In the genomic region with DNA sequence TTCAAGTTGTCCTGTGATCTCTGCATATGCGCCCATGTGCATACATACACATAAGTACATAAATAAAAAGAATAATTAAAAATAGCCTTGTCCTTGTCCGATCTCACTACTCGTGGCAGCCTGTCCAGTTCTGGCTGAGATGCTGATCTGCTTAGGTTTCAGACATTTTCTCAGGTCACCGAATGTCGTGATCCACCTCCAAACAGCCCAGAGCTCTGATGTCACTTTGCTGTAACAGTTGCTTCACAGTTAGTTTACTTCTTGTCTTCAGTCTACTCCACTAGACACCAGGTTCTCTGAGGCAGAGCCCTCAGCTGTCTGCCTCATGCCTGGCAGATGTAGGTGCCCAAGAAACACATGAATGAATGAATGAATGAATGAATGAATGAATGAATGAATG, we compare ENCODE assay signal across 8 mouse cellular contexts. TPM values are rescaled to one million over a fixed set of nuclear protein-coding genes. Genes with fewer than 3 reads are reported as not detected.
DNase-seq lines count a peak whose midpoint lies in the region; ATAC-seq and TF ChIP-seq lines count a peak whose summit lies in the region.

No protein-coding gene starts in this region.

- H3K27ac ChIP-seq in kidney, adult 2 months (ENCODE audit: insufficient read depth, low read depth, low read length), result peak overlapping the region; percentile 30; the same call in 1 of the 2 replicates
- H3K27ac ChIP-seq in brown adipose tissue, adult 24 weeks (replicated peaks; ENCODE audit: low read depth, low read length), result peak overlapping the region; percentile 32
- H3K27ac ChIP-seq in intestine, embryonic 15.5 days, result peak overlapping the region; percentile 74

- 20% methylated on average over 5 of the region's 5 CpGs for WGBS in kidney, adult 2 months
- WGBS in intestine, embryonic 15.5 days, result 49% methylated on average over 5 of the region's 5 CpGs

- no peak overlapping the region for H3K9ac ChIP-seq in intestine, embryonic 15.5 days

- H3K4me3 ChIP-seq in kidney, adult 2 months (ENCODE audit: insufficient read depth, low read depth, low read length), result peak overlapping the region; percentile 24
- peak overlapping the region; percentile 48 for H3K4me3 ChIP-seq in brown adipose tissue, adult 24 weeks (ENCODE audit: insufficient read depth, low read depth, low read length)
- H3K4me3 ChIP-seq in intestine, embryonic 15.5 days (replicated peaks), result peak overlapping the region; percentile 23
- H3K4me3 ChIP-seq in myocyte, result peak overlapping the region; percentile 13

- peaks cover 10% of the 10 kb centered on the region for H3K4me1 ChIP-seq in kidney, adult 2 months (ENCODE audit: control insufficient read depth, insufficient read depth, low read length)
- H3K4me1 ChIP-seq in brown adipose tissue, adult 24 weeks (ENCODE audit: control insufficient read depth, insufficient read depth, insufficient read length, low read length), result no peaks in the 10 kb centered on the region; the same call in 1 of the 2 replicates
- H3K4me1 ChIP-seq in intestine, embryonic 15.5 days (replicated peaks), result peaks cover 24% of the 10 kb centered on the region

- H3ac ChIP-seq in myocyte (ENCODE audit: control insufficient read depth, insufficient read length), result no peak overlapping the region

- no peak for TF ChIP-seq CTCF in kidney, adult 2 months (conservative IDR thresholded peaks at IDR 0.05; ENCODE audit: insufficient read depth, insufficient read length, low read depth, low read length)

- H3K79me2 ChIP-seq in myocyte (ENCODE audit: control insufficient read depth, insufficient read depth), result no peaks in the 10 kb centered on the region

- TF ChIP-seq POLR2A in kidney, adult 2 months (IDR thresholded peaks at IDR 0.05; ENCODE audit: low read depth, low read length), result no peak
- TF ChIP-seq POLR2A in myocyte (IDR thresholded peaks at IDR 0.05; ENCODE audit: insufficient read length, low read depth), result no peak

- no peaks in the 10 kb centered on the region for H3K36me3 ChIP-seq in kidney, adult 2 months (ENCODE audit: control insufficient read depth, insufficient read depth, low read length)
- H3K36me3 ChIP-seq in intestine, embryonic 15.5 days, result no peaks in the 10 kb centered on the region
- no peaks in the 10 kb centered on the region for H3K36me3 ChIP-seq in myocyte (ENCODE audit: control insufficient read depth, insufficient read depth)

- peak overlapping the region; percentile 59 for H3K4me2 ChIP-seq in intestine, embryonic 15.5 days (replicated peaks)
- peak overlapping the region; percentile 90 for H3K4me2 ChIP-seq in myocyte (ENCODE audit: low read depth)

- no peaks in the 10 kb centered on the region for H3K9me3 ChIP-seq in intestine, embryonic 15.5 days

- no peaks in the 10 kb centered on the region for H3K27me3 ChIP-seq in kidney, adult 2 months (replicated peaks; ENCODE audit: control insufficient read depth, insufficient read depth, low read length)
- H3K27me3 ChIP-seq in intestine, embryonic 15.5 days (replicated peaks), result no peaks in the 10 kb centered on the region
- no peaks in the 10 kb centered on the region for H3K27me3 ChIP-seq in myocyte (ENCODE audit: control insufficient read depth, insufficient read depth, insufficient read length)

- no peak for DNase-seq in kidney, adult 2 months
- no peak for DNase-seq in kidney, adult 9 months
- DNase-seq in layer of hippocampus, postnatal 10 days (ENCODE audit: low spot score in 2 of 2), result no peak
- DNase-seq in right cerebral cortex, postnatal 10 days (ENCODE audit: low spot score in 2 of 2), result no peak

- no peak for ATAC-seq in intestine, embryonic 15.5 days
- no peak for ATAC-seq in frontal cortex, adult (ENCODE audit: low TSS enrichment)

TF ChIP-seq in myocyte, 11 proteins besides CTCF, POLR2A, EP300 and RAD21:
- peak in 1 of 3 experiments; percentile 5 for TF ChIP-seq MYOD1 (IDR thresholded peaks at IDR 0.05; ENCODE audit: control insufficient read depth in 1 of 3, insufficient read length in 2 of 3, low read depth in 2 of 3)
- no peak for TF ChIP-seq POLR2AphosphoS2 (IDR thresholded peaks at IDR 0.05; ENCODE audit: insufficient read length, low read depth)
- no peak for TF ChIP-seq E2F4 (IDR thresholded peaks at IDR 0.05; ENCODE audit: insufficient read depth)
- TF ChIP-seq CEBPB (IDR thresholded peaks at IDR 0.05; ENCODE audit: insufficient read depth, poor library complexity, severe bottlenecking), result 0 out of 2 replicates have a peak, but pooled peaks have one; percentile 44
- no peak for TF ChIP-seq MAX (IDR thresholded peaks at IDR 0.05; ENCODE audit: low read depth)
- TF ChIP-seq SRF (IDR thresholded peaks at IDR 0.05; ENCODE audit: control insufficient read depth, insufficient read length, low read depth), result no peak
- no peak for TF ChIP-seq USF1 (IDR thresholded peaks at IDR 0.05; ENCODE audit: low read depth)
- no peak for TF ChIP-seq REST (IDR thresholded peaks at IDR 0.05; ENCODE audit: insufficient read depth, insufficient read length)
- no peak for TF ChIP-seq TCF3 (IDR thresholded peaks at IDR 0.05; ENCODE audit: insufficient read length, low read depth)
- TF ChIP-seq MYOG (IDR thresholded peaks at IDR 0.05; ENCODE audit: control insufficient read depth in 1 of 3, insufficient read depth in 1 of 3, insufficient read length in 2 of 3, low read depth in 2 of 3), result no peak
TF ChIP-seq in myocyte: peak in this region for 2.

RNA-seq across cellular contexts. Expression of a gene that starts 9.6 kb away (rescaled TPM):
- polyA plus RNA-seq in kidney, adult 2 months (2012; rRNA removed), result 9.9 and 16.1 TPM in 2 replicates
- polyA plus RNA-seq in brown adipose tissue, adult 24 weeks (2012; ENCODE audit: insufficient read depth, insufficient read length, missing spikeins), result 2.5 and 3.5 TPM in 2 replicates
- polyA plus RNA-seq in intestine, embryonic 15.5 days (2015; fragmentation: Nextera tagmentation; extraction: Ambion mirVana), result 1.3 and 1.6 TPM in 2 replicates
- 20.5 TPM for polyA plus RNA-seq in myocyte (2012; fragmentation: generic; extraction: Trizol)
- 1 to 10 TPM; 8.0 to 9.6 TPM for total RNA-seq in layer of hippocampus, postnatal 10 days (2021)

RNA-seq across cellular contexts. Expression of a gene that starts 48.6 kb away (rescaled TPM):
- polyA plus RNA-seq in kidney, adult 2 months (2012; rRNA removed), result 132 and 176 TPM in 2 replicates
- 83.8 and 94.3 TPM in 2 replicates for polyA plus RNA-seq in brown adipose tissue, adult 24 weeks (2012; ENCODE audit: insufficient read depth, insufficient read length, missing spikeins)
- polyA plus RNA-seq in intestine, embryonic 15.5 days (2015; fragmentation: Nextera tagmentation; extraction: Ambion mirVana), result 117 and 120 TPM in 2 replicates
- 151 TPM for polyA plus RNA-seq in myocyte (2012; fragmentation: generic; extraction: Trizol)
- 100 to 1,000 TPM; 144 to 159 TPM for total RNA-seq in layer of hippocampus, postnatal 10 days (2021)

RNA-seq across cellular contexts. Expression of a gene that starts 48.8 kb away (rescaled TPM):
- 214 and 254 TPM in 2 replicates for polyA plus RNA-seq in kidney, adult 2 months (2012; rRNA removed)
- polyA plus RNA-seq in brown adipose tissue, adult 24 weeks (2012; ENCODE audit: insufficient read depth, insufficient read length, missing spikeins), result 378 and 560 TPM in 2 replicates
- 19.6 and 19.8 TPM in 2 replicates for polyA plus RNA-seq in intestine, embryonic 15.5 days (2015; fragmentation: Nextera tagmentation; extraction: Ambion mirVana)
- polyA plus RNA-seq in myocyte (2012; fragmentation: generic; extraction: Trizol), result 42.2 TPM
- 10 to 100 TPM; 39.0 to 41.9 TPM for total RNA-seq in layer of hippocampus, postnatal 10 days (2021)
